Mouse (Mus musculus) skeletal muscle tissue, adult 2 months (tissue): ENCODE data around the gene Pla2g10.
A peak's percentile ranks its signal among the peaks of the same experiment; 100 is the strongest.
"Not testable (repeated sequence)": the region's sequence is repeated elsewhere in the genome, so short reads cannot be mapped to it uniquely, and the experiment has no call there.

Experiments
- DNase-seq: peaks from one replicate; pipeline ENCODE4 v3.0.0-alpha.2; 2012; ENCODE audit warnings: low read depth, low spot score

Pla2g10 gene

GRCm38 (mm10) chr16:13729428-13729827, 1.4 kb downstream of the Pla2g10 start:
- no peak for DNase-seq

DNA sequence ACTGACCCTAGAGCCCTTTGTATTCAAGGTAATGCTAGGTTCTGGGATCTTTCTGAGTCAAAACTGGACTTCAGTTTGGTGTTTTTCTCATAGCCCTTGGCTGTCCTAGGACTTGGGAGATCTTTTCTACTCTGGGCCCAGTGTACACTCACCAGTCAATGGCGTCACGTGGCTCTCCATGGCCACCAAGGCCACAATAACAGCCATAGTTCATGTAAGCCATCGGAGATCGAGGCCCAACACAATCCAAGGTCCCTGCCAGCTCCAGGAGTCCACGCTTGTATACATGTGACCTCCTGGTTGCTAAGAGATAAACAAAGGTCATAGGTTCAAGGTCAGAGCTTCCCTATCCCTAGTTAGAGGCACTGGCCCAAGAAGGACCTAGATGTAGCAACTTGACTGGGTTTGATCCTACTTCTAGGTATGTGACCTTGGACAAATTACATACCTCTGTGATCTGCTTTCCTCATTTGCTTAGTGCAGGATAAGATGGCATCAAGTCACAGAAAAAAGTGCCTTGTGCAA, 2.9 kb downstream of the Pla2g10 start:
- no peak for DNase-seq

DNA sequence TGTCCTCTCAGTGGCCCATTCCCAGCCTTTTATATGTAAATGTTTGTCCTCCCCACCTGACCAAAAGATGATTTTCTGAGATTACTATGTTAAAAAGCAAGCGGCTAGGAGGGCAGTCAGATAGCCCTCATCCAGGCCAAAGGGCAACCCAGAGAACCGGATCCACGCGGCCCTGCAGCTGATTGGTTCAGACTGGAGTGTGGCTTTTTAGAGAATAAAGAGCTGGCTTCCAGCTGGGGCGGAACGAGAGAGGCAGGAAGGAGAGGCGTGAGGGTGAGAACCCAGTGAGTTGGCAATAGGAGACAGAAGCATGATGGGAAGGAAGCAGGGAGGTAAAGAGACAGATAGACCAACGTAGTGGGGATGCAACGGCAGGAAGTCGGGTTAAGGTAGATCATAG, 7.8 kb downstream of the Pla2g10 start:
- no peak for DNase-seq

- no peak for DNase-seq
Observed at GRCm38 (mm10) chr16:13716821-13717553, 13.8 kb downstream of the Pla2g10 start.

DNA sequence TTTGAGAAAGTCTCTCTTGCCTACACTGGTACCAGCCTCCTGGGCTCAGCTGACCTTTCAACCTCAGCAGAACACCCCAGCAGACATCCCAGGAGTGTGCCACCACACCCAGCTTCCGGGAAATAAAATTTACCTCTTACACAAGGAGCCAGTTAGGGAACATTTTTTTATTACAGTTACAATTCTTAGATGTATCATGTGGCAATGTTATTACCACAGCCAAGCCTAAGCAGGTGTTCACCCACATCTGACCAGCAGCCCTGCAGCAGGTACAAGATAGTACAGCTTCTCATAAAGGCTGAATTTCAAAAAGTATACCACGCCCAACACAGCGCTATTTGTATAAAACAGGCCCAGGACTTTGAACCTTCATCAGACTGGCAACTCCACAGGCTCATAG, 15.9 kb downstream of the Pla2g10 start:
- no peak for DNase-seq

- no peak for DNase-seq
Observed at GRCm38 (mm10) chr16:13704676-13705075, 26.1 kb downstream of the Pla2g10 start.

DNA sequence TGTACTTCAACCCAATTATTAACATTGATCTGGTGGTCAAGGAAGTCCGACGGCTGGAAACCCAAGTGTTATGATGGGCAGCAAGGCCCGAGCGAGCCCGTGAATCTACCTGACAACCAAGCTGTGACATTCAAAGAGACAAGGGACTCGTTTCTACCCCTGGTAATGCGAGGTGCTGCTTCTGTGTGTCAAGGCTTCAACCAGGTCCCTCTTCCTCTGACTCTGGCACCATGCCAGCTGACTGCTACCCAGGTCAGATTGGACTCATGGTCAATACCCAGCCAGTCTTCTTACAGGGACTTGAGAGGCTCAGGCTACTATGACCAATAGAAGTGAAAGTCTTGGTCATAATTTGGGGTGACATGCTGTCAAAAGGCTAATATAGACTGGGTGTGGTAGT, 28.6 kb downstream of the Pla2g10 start:
- no peak for DNase-seq

DNA sequence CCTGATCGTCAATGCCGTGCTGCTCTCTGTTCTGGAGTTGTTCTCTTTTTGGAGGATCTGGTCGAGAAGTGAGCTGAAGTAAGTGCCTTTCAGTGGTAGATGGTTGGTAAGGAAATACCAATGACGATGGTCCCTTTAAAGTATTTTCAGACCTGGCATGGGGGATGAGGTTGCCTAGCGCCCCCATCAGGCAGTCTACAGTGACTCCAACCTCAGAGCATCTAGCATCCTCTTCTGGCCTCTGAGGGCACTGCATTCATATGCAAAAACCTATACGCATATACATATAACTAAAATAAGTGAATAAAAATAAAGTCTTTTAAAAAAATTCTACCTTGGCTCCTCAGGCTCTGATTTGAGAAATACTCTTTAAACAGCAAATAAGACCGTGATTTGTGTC, 31.8 kb downstream of the Pla2g10 start:
- DNase-seq, result no peak

GRCm38 (mm10) chr16:13678601-13679319, 52.0 kb downstream of the Pla2g10 start:
- DNase-seq, result no peak

GRCm38 (mm10) chr16:13674511-13674910, 56.3 kb downstream of the Pla2g10 start:
- no peak for DNase-seq

GRCm38 (mm10) chr16:13673114-13673513, 57.7 kb downstream of the Pla2g10 start:
- no peak for DNase-seq

- peak; percentile 42 for DNase-seq
Observed at GRCm38 (mm10) chr16:13672386-13672898, 58.3 kb downstream of the Pla2g10 start.

DNA sequence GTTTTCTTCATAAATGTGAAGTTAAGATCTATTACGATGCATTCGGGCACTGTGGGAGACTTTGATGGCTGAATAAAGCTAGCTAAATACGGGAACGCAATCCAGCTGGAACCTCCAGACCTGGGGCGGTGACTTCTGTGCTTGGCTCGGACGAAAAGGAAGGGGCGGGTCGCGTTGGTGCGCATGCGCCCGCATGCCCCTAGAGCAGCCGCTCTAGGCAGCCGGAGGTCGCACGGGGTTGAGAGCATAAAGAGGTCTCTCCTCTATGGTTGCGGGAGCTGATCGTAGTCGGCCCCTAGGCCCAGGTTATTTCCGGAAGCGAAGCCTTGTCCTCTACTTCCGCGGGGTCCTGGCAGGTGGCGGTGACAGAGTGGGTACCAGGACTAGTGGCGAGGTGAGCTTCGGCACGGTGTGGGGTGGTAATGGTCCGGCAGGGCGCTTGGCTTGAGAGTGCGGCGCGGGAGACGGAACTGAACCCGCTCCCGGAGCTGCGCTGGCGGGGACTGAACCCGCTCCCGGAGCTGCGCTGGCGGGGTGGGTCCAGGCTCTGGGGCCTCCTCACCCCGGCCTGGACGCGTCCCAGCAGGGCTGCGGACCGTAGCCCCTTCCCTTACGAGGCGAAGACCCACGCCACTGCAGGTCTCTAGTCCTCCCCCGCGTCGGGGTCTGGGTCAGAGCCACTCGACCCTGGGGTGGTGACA, 58.9 kb downstream of the Pla2g10 start, which contains the start of the genes Bfar and 3110001I22Rik:
Bfar (plus strand) TSS at position 174 of the 701 bp plus-strand sequence.
3110001I22Rik (plus strand) TSS at position 245 of the 701 bp plus-strand sequence.
- DNase-seq, result peak; percentile 97

GRCm38 (mm10) chr16:13670896-13671295, 59.9 kb downstream of the Pla2g10 start:
- not testable (repeated sequence) for DNase-seq

GRCm38 (mm10) chr16:13669282-13669681, 61.5 kb downstream of the Pla2g10 start:
- DNase-seq, result no peak

DNA sequence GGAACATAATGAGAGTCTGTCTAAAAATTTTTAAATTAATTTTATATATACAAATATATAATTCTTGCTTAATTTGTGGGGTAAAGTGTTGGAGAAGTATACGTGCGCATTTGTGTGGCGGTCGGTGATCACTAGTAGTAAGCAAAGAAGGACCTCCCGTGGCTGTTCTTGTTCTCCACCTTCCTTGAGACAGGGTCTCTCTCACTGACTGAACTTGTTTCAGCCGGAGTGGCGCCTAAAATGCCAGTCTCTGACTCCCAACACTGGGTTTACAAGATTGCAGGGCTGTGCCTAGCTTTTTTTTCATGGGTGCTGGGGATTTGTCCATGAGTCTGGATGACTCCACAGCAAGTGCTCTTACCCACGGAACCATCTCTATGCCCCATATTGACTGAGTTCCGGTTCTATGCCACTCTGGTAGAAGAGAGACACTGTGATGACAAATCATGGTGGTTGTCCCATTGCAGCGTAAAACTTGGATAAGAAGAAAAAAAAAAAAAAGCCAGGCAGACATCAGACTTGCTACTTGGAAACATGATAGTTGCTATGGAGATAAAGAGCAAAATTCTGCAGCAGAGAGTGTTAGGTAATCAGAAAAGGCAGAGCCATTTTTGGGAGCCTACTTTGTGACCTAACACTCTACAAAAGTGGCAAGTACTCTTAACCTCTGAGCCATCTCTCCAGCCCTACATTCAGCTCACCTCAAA, 62.2 kb downstream of the Pla2g10 start:
- DNase-seq, result no peak

GRCm38 (mm10) chr16:13667878-13668343, 62.9 kb downstream of the Pla2g10 start, which contains the start of gene Parn:
Gene Parn (minus strand): TSS chr16:13668170.
- DNase-seq, result peak; percentile 82
